Mouse (Mus musculus): ENCODE measurements around the gene Celf5. TPM values are rescaled to one million over a fixed set of nuclear protein-coding genes. Genes with fewer than 3 reads are reported as not detected.

Gene Celf5
- 0.17 TPM for polyA plus RNA-seq (2017; shearing (Covaris generic))

DNA sequence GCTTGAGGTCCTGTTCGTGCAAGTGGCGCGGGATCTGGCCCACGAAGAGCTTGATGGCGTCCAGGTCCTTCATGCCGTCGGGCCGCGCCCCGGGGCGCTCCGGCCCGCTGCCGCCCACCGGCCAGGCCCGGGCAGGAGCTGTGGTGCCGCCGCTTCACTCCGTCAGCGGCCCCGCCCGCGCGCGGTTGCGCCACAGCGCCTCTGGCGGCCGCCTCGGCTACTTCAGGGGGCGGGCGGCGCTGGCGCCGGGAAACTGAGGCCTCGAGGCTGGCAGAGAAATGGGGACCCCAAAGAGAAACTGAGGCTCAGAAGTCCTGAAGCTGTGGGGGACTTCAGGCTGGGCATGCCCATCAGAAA, at the start of gene Celf5:
TSS of gene Celf5 (minus strand) at position 177 of the 357 bp plus-strand sequence.

DNA sequence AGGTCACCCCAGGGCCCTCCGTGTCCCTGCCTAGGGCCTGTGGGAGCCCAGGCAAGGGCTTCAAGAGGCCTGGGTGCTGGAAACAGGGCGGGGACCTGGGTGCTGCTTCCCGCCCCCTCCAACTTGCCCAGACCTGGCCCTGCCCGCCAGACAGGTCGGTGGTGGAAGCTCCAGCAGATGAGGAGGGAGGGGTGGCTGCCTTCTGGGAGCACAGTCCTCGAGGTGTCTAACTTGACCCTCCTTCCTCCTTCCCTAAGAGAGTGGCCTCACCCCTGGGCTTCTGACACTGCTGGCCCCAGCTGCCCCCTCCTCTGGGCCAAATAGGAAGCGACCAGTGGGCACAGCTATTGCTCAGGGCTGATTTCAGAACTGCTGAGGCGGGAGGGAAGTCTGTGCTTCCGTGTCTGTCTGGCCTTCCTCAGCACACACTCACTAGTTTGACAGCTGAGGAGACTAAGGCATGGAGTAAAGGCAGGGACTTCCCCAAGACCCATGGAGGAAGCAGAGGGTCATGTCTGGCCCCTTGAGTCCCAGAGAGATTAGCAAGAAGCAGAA, 41.6 kb upstream of the Celf5 start, which contains the start of gene Gna15:
TSS of gene Gna15 (minus strand) at position 175 of the 555 bp plus-strand sequence.

DNA sequence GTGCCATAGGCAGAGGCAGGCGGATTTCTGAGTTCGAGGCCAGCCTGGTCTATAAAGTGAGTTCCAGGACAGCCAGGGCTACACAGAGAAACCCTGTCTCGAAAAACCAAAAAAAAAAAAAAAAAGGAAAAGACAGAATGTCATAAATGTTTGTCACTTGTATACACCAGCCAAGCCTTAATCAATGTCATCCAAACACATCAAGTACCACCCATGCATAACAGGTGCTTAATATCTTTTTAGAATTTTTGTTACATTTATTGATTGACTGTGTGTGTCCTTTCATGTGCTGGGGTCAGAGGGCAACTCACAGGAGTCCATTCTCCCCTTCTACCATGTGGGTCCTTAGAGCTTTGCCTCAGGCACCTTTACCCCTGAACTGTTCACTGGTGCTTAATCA, 17.5 kb upstream of the Celf5 start, which contains the start of gene S1pr4:
TSS of gene S1pr4 (minus strand) at position 101 of the 400 bp plus-strand sequence.

GRCm38 (mm10) chr10:81496264-81496901, 13.9 kb upstream of the Celf5 start, which contains the start of gene Ncln:
TSS of gene Ncln (minus strand) at chr10:81496392.

GRCm38 (mm10) chr10:81455181-81455895, 27.2 kb downstream of the Celf5 start, which contains the start of gene Nfic:
TSS of gene Nfic (minus strand) at chr10:81455635.

Other genes starting within 250 kb of the Celf5 start
- 3.7 TPM for gene Zfr2, start 249.6 kb downstream of the Celf5 start, polyA plus RNA-seq (2017; shearing (Covaris generic))
- gene Matk, start 229.8 kb downstream of the Celf5 start, polyA plus RNA-seq (2017; shearing (Covaris generic)): 134 TPM
- gene Mrpl54, start 215.8 kb downstream of the Celf5 start, polyA plus RNA-seq (2017; shearing (Covaris generic)): 139 TPM
- 38.6 TPM for gene Apba3, start 215.7 kb downstream of the Celf5 start, polyA plus RNA-seq (2017; shearing (Covaris generic))
- gene Tjp3, start 191.1 kb downstream of the Celf5 start, polyA plus RNA-seq (2017; shearing (Covaris generic)): 8.3 TPM
- gene Pip5k1c, start 189.7 kb downstream of the Celf5 start, polyA plus RNA-seq (2017; shearing (Covaris generic)): 32.1 TPM
- gene Cactin, start 161.6 kb downstream of the Celf5 start, polyA plus RNA-seq (2017; shearing (Covaris generic)): 16.6 TPM
- 41.7 TPM for gene Tbxa2r, start 154.0 kb downstream of the Celf5 start, polyA plus RNA-seq (2017; shearing (Covaris generic))
- not detected for gene Gipc3, start 139.4 kb downstream of the Celf5 start, polyA plus RNA-seq (2017; shearing (Covaris generic))
- gene Hmg20b, start 132.2 kb downstream of the Celf5 start, polyA plus RNA-seq (2017; shearing (Covaris generic)): 28.8 TPM
- 1.5 TPM for gene Mfsd12, start 125.2 kb downstream of the Celf5 start, polyA plus RNA-seq (2017; shearing (Covaris generic))
- 0.82 TPM for gene 4930404N11Rik, start 116.9 kb downstream of the Celf5 start, polyA plus RNA-seq (2017; shearing (Covaris generic))
- gene Fzr1, start 104.2 kb downstream of the Celf5 start, polyA plus RNA-seq (2017; shearing (Covaris generic)): 16.3 TPM
- 32.9 TPM for gene Dohh, start 98.3 kb downstream of the Celf5 start, polyA plus RNA-seq (2017; shearing (Covaris generic))
- 3.4 TPM for gene Gm48551, start 98.2 kb downstream of the Celf5 start, polyA plus RNA-seq (2017; shearing (Covaris generic))
- 0.91 TPM for gene Gm48552, start 93.7 kb downstream of the Celf5 start, polyA plus RNA-seq (2017; shearing (Covaris generic))
- 8.7 TPM for gene Smim24, start 89.7 kb downstream of the Celf5 start, polyA plus RNA-seq (2017; shearing (Covaris generic))
- 23.6 TPM for gene Nfic, start 27.1 kb downstream of the Celf5 start, polyA plus RNA-seq (2017; shearing (Covaris generic))
- gene Ncln, start 13.7 kb upstream of the Celf5 start, polyA plus RNA-seq (2017; shearing (Covaris generic)): 133 TPM
- 96.9 TPM for gene S1pr4, start 17.4 kb upstream of the Celf5 start, polyA plus RNA-seq (2017; shearing (Covaris generic))
- gene Gna15, start 41.5 kb upstream of the Celf5 start, polyA plus RNA-seq (2017; shearing (Covaris generic)): 19.4 TPM
- 7.0 TPM for gene Gna11, start 62.5 kb upstream of the Celf5 start, polyA plus RNA-seq (2017; shearing (Covaris generic))
- 134 TPM for gene Aes, start 76.8 kb upstream of the Celf5 start, polyA plus RNA-seq (2017; shearing (Covaris generic))
- 1.6 TPM for gene Tle2, start 91.9 kb upstream of the Celf5 start, polyA plus RNA-seq (2017; shearing (Covaris generic))
- 2.3 TPM for gene Tle6, start 118.4 kb upstream of the Celf5 start, polyA plus RNA-seq (2017; shearing (Covaris generic))
- 3.6 TPM for gene BC025920, start 123.6 kb upstream of the Celf5 start, polyA plus RNA-seq (2017; shearing (Covaris generic))
- gene Sirt6, start 145.1 kb upstream of the Celf5 start, polyA plus RNA-seq (2017; shearing (Covaris generic)): 25.2 TPM
- gene Ankrd24, start 145.8 kb upstream of the Celf5 start, polyA plus RNA-seq (2017; shearing (Covaris generic)): 0.88 TPM
- 9.6 TPM for gene Gm10778, start 166.3 kb upstream of the Celf5 start, polyA plus RNA-seq (2017; shearing (Covaris generic))
- 21.6 TPM for gene Zfp433, start 222.1 kb upstream of the Celf5 start, polyA plus RNA-seq (2017; shearing (Covaris generic))